Mouse (Mus musculus) monocyte, adult 5-6 weeks (primary cell): ENCODE results near the gene Fam71f1. TPM values are rescaled to one million over a fixed set of nuclear protein-coding genes. Genes with fewer than 3 reads are reported as not detected.
"Not testable (repeated sequence)": the region's sequence is repeated elsewhere in the genome, so short reads cannot be mapped to it uniquely, and the experiment has no call there.

Experiments used
- ATAC-seq: fragments of 153-309, 156-312 bp; replicated peaks from 2 replicates; pipeline ENCODE4 v1.8.0; 2017; ENCODE audit warnings: mild to moderate bottlenecking; ENCODE audit not compliant: low TSS enrichment, insufficient number of reproducible peaks, severe bottlenecking, poor library complexity, low FRiP score
- total RNA-seq: library from RNA; stranded (forward); fragments of 200-1000, 200-491, 200-594 nt; gene quantifications from 3 replicates; pipeline ENCODE4 v1.2.3, GENCODE M21; 2017

Gene Fam71f1
- total RNA-seq, 1 experiment from 2014 or later: not detected

GRCm38 (mm10) chr6:29321586-29321985 lies 2.6 kb downstream of the Fam71f1 start:
- no peak for ATAC-seq

- no peak for ATAC-seq
Measured at GRCm38 (mm10) chr6:29322147-29322546, 3.2 kb downstream of the Fam71f1 start.

- no peak for ATAC-seq
Measured at GRCm38 (mm10) chr6:29322735-29323134, 3.8 kb downstream of the Fam71f1 start.

- no peak for ATAC-seq
Measured at GRCm38 (mm10) chr6:29326961-29327360, 8.0 kb downstream of the Fam71f1 start.

GRCm38 (mm10) chr6:29329514-29329913 lies 10.6 kb downstream of the Fam71f1 start:
- ATAC-seq: no peak

- not testable (repeated sequence) for ATAC-seq
Measured at GRCm38 (mm10) chr6:29346512-29346911, 27.6 kb downstream of the Fam71f1 start.

GRCm38 (mm10) chr6:29347189-29347588 lies 28.2 kb downstream of the Fam71f1 start:
- no peak for ATAC-seq

- ATAC-seq: peak; percentile 99
Measured at GRCm38 (mm10) chr6:29347665-29348370, 28.9 kb downstream of the Fam71f1 start, which contains the start of gene Calu. Calu (plus strand) TSS chr6:29348069.

GRCm38 (mm10) chr6:29348371-29348724 lies 29.4 kb downstream of the Fam71f1 start:
- no peak for ATAC-seq

GRCm38 (mm10) chr6:29351613-29352012 lies 32.7 kb downstream of the Fam71f1 start:
- no peak for ATAC-seq

- no peak for ATAC-seq
Measured at GRCm38 (mm10) chr6:29352816-29353215, 33.9 kb downstream of the Fam71f1 start.

- ATAC-seq: no peak
Measured at GRCm38 (mm10) chr6:29359386-29359785, 40.4 kb downstream of the Fam71f1 start.

- no peak for ATAC-seq
Measured at GRCm38 (mm10) chr6:29360211-29360610, 41.3 kb downstream of the Fam71f1 start.

GRCm38 (mm10) chr6:29362246-29363128 lies 43.5 kb downstream of the Fam71f1 start:
- no peak for ATAC-seq

- ATAC-seq: no peak
Measured at GRCm38 (mm10) chr6:29363129-29363515, 44.2 kb downstream of the Fam71f1 start.

GRCm38 (mm10) chr6:29365277-29365676 lies 46.3 kb downstream of the Fam71f1 start:
- no peak for ATAC-seq

GRCm38 (mm10) chr6:29377386-29377785 lies 58.4 kb downstream of the Fam71f1 start:
- ATAC-seq: no peak

GRCm38 (mm10) chr6:29378678-29379077 lies 59.7 kb downstream of the Fam71f1 start:
- no peak for ATAC-seq

GRCm38 (mm10) chr6:29379954-29380353 lies 61.0 kb downstream of the Fam71f1 start:
- no peak for ATAC-seq

GRCm38 (mm10) chr6:29382442-29382841 lies 63.5 kb downstream of the Fam71f1 start:
- no peak for ATAC-seq
